Comparison of ENCODE assay signal across 9 mouse cellular contexts in the genomic region with DNA sequence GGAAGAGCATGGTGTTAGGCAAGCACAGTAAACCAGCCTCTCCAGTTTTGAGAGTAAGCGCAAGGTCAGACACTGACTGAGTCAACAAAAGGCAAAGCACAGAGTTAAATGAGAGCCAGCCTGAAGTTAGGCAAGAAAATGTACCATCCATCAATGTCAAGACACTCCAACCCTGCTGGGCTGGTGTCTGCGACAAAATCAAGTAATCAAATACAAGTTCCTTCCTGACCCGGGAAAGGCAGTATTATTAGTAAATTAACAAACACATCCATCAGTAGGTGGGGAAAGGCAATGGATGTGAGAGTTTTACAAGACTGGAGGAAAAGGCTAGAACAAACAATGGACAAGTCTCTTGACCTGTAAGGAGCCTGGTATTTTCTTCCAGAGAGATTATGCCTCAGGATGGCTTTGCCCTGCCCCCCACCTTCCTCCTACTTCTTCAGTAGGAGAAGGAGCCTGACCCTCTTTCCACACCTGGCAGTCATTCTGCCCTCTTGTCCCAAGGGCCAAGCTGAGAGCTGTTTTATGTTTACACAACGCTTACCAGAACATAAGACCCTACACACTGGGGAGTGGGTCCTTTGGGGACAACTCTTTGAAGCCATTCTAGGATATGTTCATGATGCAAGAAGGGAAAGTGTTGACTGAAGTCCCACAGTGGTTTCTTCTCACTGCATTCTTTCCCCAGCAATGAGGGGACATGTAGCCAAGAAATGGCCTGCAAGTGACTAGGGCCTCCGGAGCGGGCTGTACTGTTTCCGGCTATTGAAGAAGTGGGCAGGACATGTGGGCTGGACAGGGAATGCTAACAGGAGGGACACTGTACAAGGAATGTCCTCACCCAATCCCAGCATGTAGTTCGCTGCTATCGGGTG.
DNase-seq lines count a peak whose midpoint lies in the region; ATAC-seq and TF ChIP-seq lines count a peak whose summit lies in the region.
"Had no signal": no experiment of that assay in that cellular context is flagged by ENCODE, and none has a peak within 500 bp of the region (broad histone marks: within the 10 kb centered on the region; RNA-seq: fewer than 3 reads in every experiment).

No protein-coding gene starts in this region.

- WGBS in embryonic facial prominence, embryonic 14.5 days = 42% methylated on average over 9 of the region's 9 CpGs
- 36% methylated on average over 9 of the region's 9 CpGs for WGBS in limb, embryonic 14.5 days
- WGBS in stomach, embryonic 16.5 days = 35% methylated on average over 9 of the region's 9 CpGs
- 85% methylated on average over 9 of the region's 9 CpGs for WGBS in forebrain, postnatal 0 days

- no peak overlapping the region for H3K4me3 ChIP-seq in embryonic facial prominence, embryonic 14.5 days (ENCODE audit: low read depth, low read length)
- H3K4me3 ChIP-seq in limb, embryonic 14.5 days (replicated peaks; ENCODE audit: low read length) = no peak overlapping the region
- H3K4me3 ChIP-seq in stomach, embryonic 16.5 days (replicated peaks; ENCODE audit: low read length) = no peak overlapping the region
- no peak overlapping the region for H3K4me3 ChIP-seq in forebrain, postnatal 0 days (ENCODE audit: low read depth, low read length)

- no peak overlapping the region for H3K4me2 ChIP-seq in embryonic facial prominence, embryonic 14.5 days (ENCODE audit: low read depth, low read length)
- H3K4me2 ChIP-seq in limb, embryonic 14.5 days (replicated peaks; ENCODE audit: low read depth, low read length, severe bottlenecking) = no peak overlapping the region
- no peak overlapping the region for H3K4me2 ChIP-seq in stomach, embryonic 16.5 days (ENCODE audit: low read depth, low read length)
- no peak overlapping the region for H3K4me2 ChIP-seq in forebrain, postnatal 0 days (ENCODE audit: low read depth)

- peak; percentile 8 for DNase-seq in ovary, postnatal 36 days (ENCODE audit: low spot score)
- no peak for DNase-seq in ovary, postnatal 10 days (ENCODE audit: low spot score)
- peak; percentile 24 for DNase-seq in embryonic facial prominence, embryonic 14.5 days (ENCODE audit: low spot score)
- DNase-seq in limb, embryonic 14.5 days (ENCODE audit: low spot score) = peak; percentile 15
- no peak for DNase-seq in thymus, postnatal 0 days (ENCODE audit: low spot score)
- no peak for DNase-seq in forebrain, postnatal 0 days
- no peak for DNase-seq in spleen, postnatal 36 days (ENCODE audit: low spot score in 2 of 2)
- DNase-seq: cerebellum, adult 2 months had no signal

- no peak overlapping the region for H3K27ac ChIP-seq in embryonic facial prominence, embryonic 14.5 days (replicated peaks; ENCODE audit: low read depth, low read length)
- H3K27ac ChIP-seq in limb, embryonic 14.5 days (replicated peaks; ENCODE audit: low read depth, low read length) = no peak overlapping the region
- peak overlapping the region; percentile 82 for H3K27ac ChIP-seq in stomach, embryonic 16.5 days (ENCODE audit: low read length)
- H3K27ac ChIP-seq in forebrain, postnatal 0 days (ENCODE audit: low read depth, low read length) = no peak overlapping the region

- no peak for TF ChIP-seq CTCF in forebrain, postnatal 0 days (IDR thresholded peaks at IDR 0.05; ENCODE audit: low read depth)

- no peaks in the 10 kb centered on the region for H3K9me3 ChIP-seq in embryonic facial prominence, embryonic 14.5 days (ENCODE audit: control insufficient read depth, low read length)
- H3K9me3 ChIP-seq in limb, embryonic 14.5 days (ENCODE audit: control insufficient read depth, low read length) = no peaks in the 10 kb centered on the region
- H3K9me3 ChIP-seq in stomach, embryonic 16.5 days (replicated peaks; ENCODE audit: control insufficient read depth, low read length) = no peaks in the 10 kb centered on the region
- 0 out of 2 replicates have a peak, but pooled peaks cover 3% of the 10 kb centered on the region for H3K9me3 ChIP-seq in forebrain, postnatal 0 days (ENCODE audit: low read length)

- H3K4me1 ChIP-seq in embryonic facial prominence, embryonic 14.5 days (ENCODE audit: control insufficient read depth, insufficient read depth, low read length) = no peaks in the 10 kb centered on the region
- H3K4me1 ChIP-seq in limb, embryonic 14.5 days (ENCODE audit: control insufficient read depth, insufficient read depth, low read length) = no peaks in the 10 kb centered on the region
- H3K4me1 ChIP-seq in stomach, embryonic 16.5 days (ENCODE audit: control insufficient read depth, insufficient read depth, low read length) = peaks cover 6% of the 10 kb centered on the region
- H3K4me1 ChIP-seq in forebrain, postnatal 0 days (ENCODE audit: insufficient read depth) = no peaks in the 10 kb centered on the region

- H3K9ac ChIP-seq in embryonic facial prominence, embryonic 14.5 days (ENCODE audit: low read depth, low read length) = no peak overlapping the region
- no peak overlapping the region for H3K9ac ChIP-seq in limb, embryonic 14.5 days (ENCODE audit: low read depth, low read length, severe bottlenecking)
- no peak overlapping the region for H3K9ac ChIP-seq in stomach, embryonic 16.5 days (ENCODE audit: low read length)
- H3K9ac ChIP-seq in forebrain, postnatal 0 days = no peak overlapping the region

- no peaks in the 10 kb centered on the region for H3K27me3 ChIP-seq in embryonic facial prominence, embryonic 14.5 days (replicated peaks; ENCODE audit: control insufficient read depth, insufficient read depth, low read length)
- H3K27me3 ChIP-seq in limb, embryonic 14.5 days (ENCODE audit: control insufficient read depth, insufficient read depth, low read length) = no peaks in the 10 kb centered on the region
- no peaks in the 10 kb centered on the region for H3K27me3 ChIP-seq in stomach, embryonic 16.5 days (ENCODE audit: control insufficient read depth, insufficient read depth, low read length)
- H3K27me3 ChIP-seq in forebrain, postnatal 0 days (ENCODE audit: insufficient read depth, low read length) = no peaks in the 10 kb centered on the region

- H3K36me3 ChIP-seq in embryonic facial prominence, embryonic 14.5 days (ENCODE audit: control insufficient read depth, insufficient read depth, low read length) = no peaks in the 10 kb centered on the region
- no peaks in the 10 kb centered on the region for H3K36me3 ChIP-seq in limb, embryonic 14.5 days (ENCODE audit: control insufficient read depth, insufficient read depth, low read length)
- no peaks in the 10 kb centered on the region for H3K36me3 ChIP-seq in stomach, embryonic 16.5 days (ENCODE audit: control insufficient read depth, insufficient read depth, low read length)
- H3K36me3 ChIP-seq in forebrain, postnatal 0 days (ENCODE audit: insufficient read depth) = no peaks in the 10 kb centered on the region

- no peak for ATAC-seq in embryonic facial prominence, embryonic 14.5 days (ENCODE audit: low read depth)
- ATAC-seq in limb, embryonic 14.5 days (ENCODE audit: low FRiP score, low read depth) = peak; percentile 53; the same call in 1 of the 2 replicates
- peak; percentile 90 for ATAC-seq in stomach, embryonic 16.5 days (ENCODE audit: insufficient read depth, low FRiP score)
- no peak for ATAC-seq in forebrain, postnatal 0 days

- no peak for TF ChIP-seq POLR2A in limb, embryonic 14.5 days (IDR thresholded peaks at IDR 0.05; ENCODE audit: borderline replicate concordance, extremely low read depth, insufficient read depth, insufficient read length)

Comparison
In these comparisons a context has a peak if more than half of its experiments do, and no peak if none do; other contexts are left out.
1. DNase-seq: peak in ovary, postnatal 36 days (single experiment), embryonic facial prominence, embryonic 14.5 days (single experiment) and limb, embryonic 14.5 days (single experiment); none in ovary, postnatal 10 days (single experiment), thymus, postnatal 0 days (single experiment), forebrain, postnatal 0 days (single experiment) and spleen, postnatal 36 days (0 of 2).
2. ATAC-seq: peak in limb, embryonic 14.5 days (single experiment) and stomach, embryonic 16.5 days (single experiment); none in embryonic facial prominence, embryonic 14.5 days (single experiment) and forebrain, postnatal 0 days (single experiment).